Mouse (Mus musculus): ENCODE results near the gene Ppp2r5c. TPM values are rescaled to one million over a fixed set of nuclear protein-coding genes. Genes with fewer than 3 reads are reported as not detected.
A peak's percentile ranks its signal among the peaks of the same experiment; 100 is the strongest.

Ppp2r5c gene
- polyA plus RNA-seq, 1 experiment from 2014 or later: 59.4 TPM

GRCm38 (mm10) chr12:110418735-110419350 is 28.1 kb upstream of the Ppp2r5c start:
- no peak overlapping the region for H3K9ac ChIP-seq (ENCODE audit: low read depth, low read length)
- WGBS (ENCODE audit: insufficient replicate concordance): 25% methylated on average over 8 of the region's 8 CpGs
- no peak for ATAC-seq (ENCODE audit: low read depth)
- no peaks in the 10 kb centered on the region for H3K9me3 ChIP-seq (replicated peaks; ENCODE audit: control insufficient read depth, low read length)
- no peak overlapping the region for H3K4me2 ChIP-seq (ENCODE audit: low read depth, low read length)
- H3K36me3 ChIP-seq (ENCODE audit: control insufficient read depth, insufficient read depth): no peaks in the 10 kb centered on the region
- H3K4me3 ChIP-seq (ENCODE audit: low read depth, low read length): no peak overlapping the region
- H3K27me3 ChIP-seq (ENCODE audit: control insufficient read depth, insufficient read depth, low read depth, low read length): no peaks in the 10 kb centered on the region
- H3K4me1 ChIP-seq (ENCODE audit: control insufficient read depth, low read depth, low read length): peaks cover 16% of the 10 kb centered on the region
- H3K27ac ChIP-seq (ENCODE audit: low read length): no peak overlapping the region

GRCm38 (mm10) chr12:110419879-110420278 is 27.0 kb upstream of the Ppp2r5c start:
- H3K4me2 ChIP-seq (ENCODE audit: low read depth, low read length): no peak overlapping the region

GRCm38 (mm10) chr12:110421361-110421760 is 25.6 kb upstream of the Ppp2r5c start:
- no peak overlapping the region for H3K27ac ChIP-seq (ENCODE audit: low read length)
- WGBS (ENCODE audit: insufficient replicate concordance): 30% methylated on average over 2 of the region's 3 CpGs
- H3K27me3 ChIP-seq (ENCODE audit: control insufficient read depth, insufficient read depth, low read depth, low read length): no peaks in the 10 kb centered on the region
- peaks cover 16% of the 10 kb centered on the region for H3K4me1 ChIP-seq (ENCODE audit: control insufficient read depth, low read depth, low read length)
- no peak overlapping the region for H3K4me3 ChIP-seq (ENCODE audit: low read depth, low read length)
- H3K9ac ChIP-seq (ENCODE audit: low read depth, low read length): no peak overlapping the region
- H3K36me3 ChIP-seq (ENCODE audit: control insufficient read depth, insufficient read depth): no peaks in the 10 kb centered on the region
- no peaks in the 10 kb centered on the region for H3K9me3 ChIP-seq (replicated peaks; ENCODE audit: control insufficient read depth, low read length)
- no peak overlapping the region for H3K4me2 ChIP-seq (ENCODE audit: low read depth, low read length)
- ATAC-seq (ENCODE audit: low read depth): no peak

More at GRCm38 (mm10) chr12:110419879-110420278, 27.0 kb upstream of the Ppp2r5c start:
- no peaks in the 10 kb centered on the region for H3K27me3 ChIP-seq (ENCODE audit: control insufficient read depth, insufficient read depth, low read depth, low read length)
- H3K4me3 ChIP-seq (ENCODE audit: low read depth, low read length): no peak overlapping the region
- ATAC-seq (ENCODE audit: low read depth): peak; percentile 49; the same call in 1 of the 2 replicates
- H3K36me3 ChIP-seq (ENCODE audit: control insufficient read depth, insufficient read depth): no peaks in the 10 kb centered on the region
- H3K9ac ChIP-seq (ENCODE audit: low read depth, low read length): no peak overlapping the region
- no peak overlapping the region for H3K27ac ChIP-seq (ENCODE audit: low read length)
- H3K4me1 ChIP-seq (ENCODE audit: control insufficient read depth, low read depth, low read length): peaks cover 16% of the 10 kb centered on the region
- no peaks in the 10 kb centered on the region for H3K9me3 ChIP-seq (replicated peaks; ENCODE audit: control insufficient read depth, low read length)
- WGBS (ENCODE audit: insufficient replicate concordance): 8% methylated on average over 2 of the region's 2 CpGs

- no peak overlapping the region for H3K4me2 ChIP-seq (ENCODE audit: low read depth, low read length)
- H3K27ac ChIP-seq (ENCODE audit: low read length): no peak overlapping the region
- H3K27me3 ChIP-seq (ENCODE audit: control insufficient read depth, insufficient read depth, low read depth, low read length): no peaks in the 10 kb centered on the region
- no peak for ATAC-seq (ENCODE audit: low read depth)
- WGBS (ENCODE audit: insufficient replicate concordance): 59% methylated on average over 5 of the region's 5 CpGs
- H3K9me3 ChIP-seq (replicated peaks; ENCODE audit: control insufficient read depth, low read length): no peaks in the 10 kb centered on the region
- H3K4me3 ChIP-seq (ENCODE audit: low read depth, low read length): no peak overlapping the region
- peaks cover 10% of the 10 kb centered on the region for H3K4me1 ChIP-seq (ENCODE audit: control insufficient read depth, low read depth, low read length)
- no peaks in the 10 kb centered on the region for H3K36me3 ChIP-seq (ENCODE audit: control insufficient read depth, insufficient read depth)
- H3K9ac ChIP-seq (ENCODE audit: low read depth, low read length): no peak overlapping the region
These were observed 22.8 kb upstream of the Ppp2r5c start for GRCm38 (mm10) chr12:110424008-110424704.

GRCm38 (mm10) chr12:110426417-110427010 is 20.4 kb upstream of the Ppp2r5c start:
- no peak for ATAC-seq (ENCODE audit: low read depth)
- Histone ChIP-seq H3K9ac (ENCODE audit: low read depth, low read length) (no peak overlapping the region), H3K27ac (ENCODE audit: low read length) (no peak overlapping the region), H3K9me3 (replicated peaks; ENCODE audit: control insufficient read depth, low read length) (no peaks in the 10 kb centered on the region), H3K4me2 (ENCODE audit: low read depth, low read length) (no peak overlapping the region), H3K27me3 (ENCODE audit: control insufficient read depth, insufficient read depth, low read depth, low read length) (no peaks in the 10 kb centered on the region), H3K4me1 (ENCODE audit: control insufficient read depth, low read depth, low read length) (no peaks in the 10 kb centered on the region), H3K36me3 (ENCODE audit: control insufficient read depth, insufficient read depth) (no peaks in the 10 kb centered on the region), H3K4me3 (ENCODE audit: low read depth, low read length) (no peak overlapping the region)
- 65% methylated on average over 13 of the region's 13 CpGs for WGBS (ENCODE audit: insufficient replicate concordance)

GRCm38 (mm10) chr12:110429340-110429973 is 17.5 kb upstream of the Ppp2r5c start:
- ATAC-seq (ENCODE audit: low read depth): no peak
- no peaks in the 10 kb centered on the region for H3K4me1 ChIP-seq (ENCODE audit: control insufficient read depth, low read depth, low read length)
- H3K9ac ChIP-seq (ENCODE audit: low read depth, low read length): no peak overlapping the region
- no peak overlapping the region for H3K4me3 ChIP-seq (ENCODE audit: low read depth, low read length)
- 59% methylated on average over 12 of the region's 12 CpGs for WGBS (ENCODE audit: insufficient replicate concordance)
- H3K4me2 ChIP-seq (ENCODE audit: low read depth, low read length): no peak overlapping the region
- H3K9me3 ChIP-seq (replicated peaks; ENCODE audit: control insufficient read depth, low read length): no peaks in the 10 kb centered on the region
- no peak overlapping the region for H3K27ac ChIP-seq (ENCODE audit: low read length)
- no peaks in the 10 kb centered on the region for H3K36me3 ChIP-seq (ENCODE audit: control insufficient read depth, insufficient read depth)
- peaks cover 2% of the 10 kb centered on the region; the same call in 1 of the 2 replicates for H3K27me3 ChIP-seq (ENCODE audit: control insufficient read depth, insufficient read depth, low read depth, low read length)

GRCm38 (mm10) chr12:110429990-110430389 is 16.9 kb upstream of the Ppp2r5c start:
- H3K36me3 ChIP-seq (ENCODE audit: control insufficient read depth, insufficient read depth): no peaks in the 10 kb centered on the region
- H3K4me2 ChIP-seq (ENCODE audit: low read depth, low read length): no peak overlapping the region
- no peak overlapping the region for H3K9ac ChIP-seq (ENCODE audit: low read depth, low read length)
- H3K27me3 ChIP-seq (ENCODE audit: control insufficient read depth, insufficient read depth, low read depth, low read length): peaks cover 2% of the 10 kb centered on the region; the same call in 1 of the 2 replicates
- no peak overlapping the region for H3K27ac ChIP-seq (ENCODE audit: low read length)
- H3K4me3 ChIP-seq (ENCODE audit: low read depth, low read length): no peak overlapping the region
- H3K4me1 ChIP-seq (ENCODE audit: control insufficient read depth, low read depth, low read length): no peaks in the 10 kb centered on the region
- ATAC-seq (ENCODE audit: low read depth): no peak
- no peaks in the 10 kb centered on the region for H3K9me3 ChIP-seq (replicated peaks; ENCODE audit: control insufficient read depth, low read length)
- WGBS (ENCODE audit: insufficient replicate concordance): 69% methylated on average over 10 of the region's 10 CpGs

- no peaks in the 10 kb centered on the region for H3K9me3 ChIP-seq (replicated peaks; ENCODE audit: control insufficient read depth, low read length)
- H3K27me3 ChIP-seq (ENCODE audit: control insufficient read depth, insufficient read depth, low read depth, low read length): peaks cover 2% of the 10 kb centered on the region; the same call in 1 of the 2 replicates
- ATAC-seq (ENCODE audit: low read depth): no peak
- 49% methylated on average over 7 of the region's 7 CpGs for WGBS (ENCODE audit: insufficient replicate concordance)
- no peak overlapping the region for H3K4me3 ChIP-seq (ENCODE audit: low read depth, low read length)
- no peak overlapping the region for H3K27ac ChIP-seq (ENCODE audit: low read length)
- no peaks in the 10 kb centered on the region for H3K36me3 ChIP-seq (ENCODE audit: control insufficient read depth, insufficient read depth)
- H3K9ac ChIP-seq (ENCODE audit: low read depth, low read length): no peak overlapping the region
- H3K4me2 ChIP-seq (ENCODE audit: low read depth, low read length): no peak overlapping the region
- H3K4me1 ChIP-seq (ENCODE audit: control insufficient read depth, low read depth, low read length): no peaks in the 10 kb centered on the region
These were observed 15.1 kb upstream of the Ppp2r5c start for GRCm38 (mm10) chr12:110431805-110432204.
